Mouse (Mus musculus) right cerebral cortex, postnatal 4 days (tissue): ENCODE results near the gene Scgb2b17.
"Not testable (repeated sequence)": the region's sequence is repeated elsewhere in the genome, so short reads cannot be mapped to it uniquely, and the experiment has no call there.

Experiments used
- DNase-seq: peaks from one replicate; pipeline ENCODE4 v3.0.0-alpha.2; 2022

The Scgb2b17 gene

DNA sequence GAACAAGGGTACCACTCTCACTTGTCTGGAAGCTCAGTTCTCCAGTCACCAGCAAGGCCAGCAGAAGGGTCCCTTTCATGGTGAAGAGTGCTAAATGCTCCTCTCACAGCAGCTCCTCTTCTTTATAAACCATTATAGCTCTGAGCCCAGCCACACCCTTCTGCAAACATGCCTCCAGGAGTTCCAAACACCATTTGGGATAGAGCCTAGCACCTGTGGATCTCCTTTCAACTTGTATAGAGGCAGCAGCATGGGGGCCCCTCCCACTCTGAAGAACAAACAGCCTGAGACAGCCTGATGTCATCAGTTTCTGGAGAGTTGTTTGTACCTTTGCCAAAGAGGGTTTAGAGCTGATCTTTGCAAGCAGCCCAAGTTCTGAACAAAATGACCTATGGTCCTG, at the start of gene Scgb2b17:
Scgb2b17 (minus strand) TSS at position 101 of the 400 bp plus-strand sequence.
- DNase-seq: not testable (repeated sequence)

DNA sequence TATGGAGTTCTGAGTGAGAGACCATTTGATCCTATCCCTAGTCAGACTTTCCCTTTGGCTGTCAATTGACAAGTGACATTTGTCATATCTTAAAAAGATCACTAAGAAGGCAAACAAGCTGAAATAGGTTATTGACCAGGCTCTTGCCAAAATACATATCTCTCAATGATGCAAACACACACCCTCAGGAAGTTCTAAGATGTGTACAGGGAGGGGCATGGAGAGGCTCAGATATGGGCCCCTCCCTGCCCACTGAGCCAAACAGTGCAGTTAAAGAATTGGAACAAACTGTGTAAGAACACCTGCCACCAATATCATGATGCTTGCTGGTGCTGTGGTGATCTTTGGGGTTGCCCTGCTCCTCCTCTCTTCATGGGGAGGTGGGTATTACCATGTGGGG, 6.8 kb upstream of the Scgb2b17 start, which contains the start of gene Scgb1b17:
Scgb1b17 (plus strand) TSS at position 301 of the 400 bp plus-strand sequence.
- DNase-seq: not testable (repeated sequence)
